Mouse (Mus musculus): Measurements from ENCODE around the gene Kcnk10.
A peak's percentile ranks its signal among the peaks of the same experiment; 100 is the strongest.

Gene Kcnk10

DNA sequence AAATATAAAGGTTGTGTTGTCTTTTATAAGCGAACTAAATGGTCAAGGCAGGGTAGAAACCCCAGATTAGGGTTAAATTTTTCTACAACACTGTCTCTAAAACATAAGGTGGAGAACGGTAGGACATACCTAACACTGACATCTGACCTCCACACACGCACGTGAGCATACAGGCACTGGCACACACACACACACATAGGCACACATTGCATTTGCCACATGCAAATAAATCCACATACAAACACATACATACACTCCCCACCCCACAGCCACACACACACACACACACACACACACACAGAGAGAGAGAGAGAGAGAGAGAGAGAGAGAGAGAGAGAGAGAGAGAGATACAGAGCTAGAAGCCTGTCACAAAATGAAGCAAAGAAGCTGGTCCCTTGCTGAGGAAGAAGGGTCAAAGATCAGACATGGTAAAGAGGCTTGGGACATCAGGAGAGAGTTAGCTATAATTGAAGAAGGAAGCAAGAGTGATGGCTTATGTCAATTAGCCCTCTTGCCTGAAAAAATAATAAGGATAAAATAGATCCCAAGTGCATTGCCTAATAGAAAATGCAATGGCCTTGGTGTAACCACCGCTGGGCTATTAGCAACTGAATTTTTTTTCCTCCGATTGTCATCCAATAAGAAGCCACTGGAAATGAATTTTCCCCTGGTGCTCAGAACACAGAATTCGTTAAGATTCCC, 58.1 kb downstream of the Kcnk10 start:
- no peak for DNase-seq (ENCODE audit: low read depth)

DNA sequence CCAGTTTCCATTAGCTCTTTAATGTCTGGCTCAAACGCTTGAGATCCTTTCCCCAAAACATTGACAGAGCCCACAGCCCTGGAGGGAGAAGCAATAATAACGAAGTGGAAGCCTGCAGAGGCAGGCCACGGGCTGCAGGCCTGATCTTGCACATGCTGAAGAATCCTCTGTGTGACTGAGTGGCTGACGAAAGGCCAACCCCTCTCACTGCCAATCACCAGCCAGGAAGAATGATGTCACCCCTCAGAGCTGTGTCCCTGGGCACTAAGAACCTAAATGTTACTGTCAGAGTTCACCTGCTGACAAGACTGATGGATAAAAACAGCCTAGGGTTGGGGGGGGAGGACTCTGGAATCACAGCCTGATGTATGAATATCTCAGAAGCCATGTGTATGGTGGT, 72.5 kb downstream of the Kcnk10 start:
- no peak for DNase-seq (ENCODE audit: low read depth)

DNA sequence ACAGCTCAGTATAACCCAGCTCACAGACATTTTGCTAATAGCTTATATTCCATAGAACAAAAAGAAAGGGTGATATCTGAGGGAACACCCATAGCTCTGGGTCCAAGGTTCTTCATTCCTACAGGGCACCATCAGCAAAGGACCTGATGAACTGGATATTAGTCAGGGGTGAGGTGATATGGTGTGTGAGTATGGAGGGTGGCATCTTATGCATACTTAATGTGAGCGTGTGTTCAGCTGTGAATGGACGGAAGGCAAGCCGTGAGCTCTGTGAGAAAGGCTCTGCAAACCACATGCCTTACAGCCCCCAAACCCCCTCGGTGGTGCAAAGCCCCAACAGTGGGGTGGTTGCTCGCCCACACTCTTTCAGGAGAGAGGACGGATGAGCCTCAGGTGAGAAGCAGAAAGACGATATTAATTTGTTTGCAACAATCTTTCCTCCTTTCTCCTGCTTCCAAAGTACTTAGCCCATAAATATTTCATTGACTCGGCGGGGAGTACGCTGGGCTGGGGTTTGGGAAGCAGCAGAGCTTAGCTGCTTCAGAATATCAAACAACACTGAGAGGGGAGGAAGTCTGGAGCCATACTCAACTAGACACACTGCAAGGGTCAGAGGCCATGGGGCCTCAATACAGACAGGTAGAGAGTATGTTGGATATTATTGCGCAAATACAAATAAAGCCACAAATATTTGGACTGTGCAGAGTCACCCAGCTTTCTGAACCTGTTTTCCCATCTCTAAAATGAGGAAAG, 76.4 kb downstream of the Kcnk10 start:
- no peak for DNase-seq (ENCODE audit: low read depth)

DNA sequence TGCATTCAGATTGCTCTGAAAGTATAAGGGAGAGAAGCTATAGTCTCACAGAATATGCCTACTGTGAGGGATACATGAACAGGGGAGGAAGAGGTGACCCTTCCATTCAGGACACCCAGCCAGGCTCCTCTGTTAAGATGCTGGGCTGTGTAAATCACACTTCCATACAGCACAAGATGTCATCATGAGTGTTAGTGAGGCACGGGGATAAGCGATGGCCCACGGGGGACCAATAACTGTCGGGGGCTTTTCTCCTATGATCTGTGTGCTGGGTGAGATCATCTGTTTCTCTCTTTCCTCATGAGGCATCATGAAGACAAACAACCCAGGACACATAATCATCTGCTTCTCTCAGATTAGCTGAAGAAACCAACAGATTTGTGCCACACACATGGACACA, 77.1 kb downstream of the Kcnk10 start:
- no peak for DNase-seq (ENCODE audit: low read depth)

DNA sequence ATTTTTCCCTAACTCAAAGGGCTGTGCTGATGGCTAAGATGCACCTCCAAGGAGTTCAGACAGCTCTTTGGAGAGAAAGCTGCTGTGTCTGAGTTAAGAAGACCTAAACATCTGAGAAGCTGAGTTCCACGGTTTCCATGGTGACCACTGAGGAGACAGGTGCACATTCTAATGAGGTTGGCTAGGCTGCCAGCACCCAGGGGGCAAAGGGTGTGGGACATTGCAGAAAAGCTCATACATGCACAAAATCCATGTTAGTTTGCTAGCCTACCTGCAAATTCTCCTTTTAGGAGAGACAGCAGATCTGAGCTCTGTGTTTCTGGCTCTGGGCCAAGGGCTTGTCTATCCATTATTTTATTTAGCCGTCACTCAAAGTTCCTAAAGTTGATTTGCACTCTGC, 96.7 kb downstream of the Kcnk10 start:
- DNase-seq (ENCODE audit: low read depth): no peak

DNA sequence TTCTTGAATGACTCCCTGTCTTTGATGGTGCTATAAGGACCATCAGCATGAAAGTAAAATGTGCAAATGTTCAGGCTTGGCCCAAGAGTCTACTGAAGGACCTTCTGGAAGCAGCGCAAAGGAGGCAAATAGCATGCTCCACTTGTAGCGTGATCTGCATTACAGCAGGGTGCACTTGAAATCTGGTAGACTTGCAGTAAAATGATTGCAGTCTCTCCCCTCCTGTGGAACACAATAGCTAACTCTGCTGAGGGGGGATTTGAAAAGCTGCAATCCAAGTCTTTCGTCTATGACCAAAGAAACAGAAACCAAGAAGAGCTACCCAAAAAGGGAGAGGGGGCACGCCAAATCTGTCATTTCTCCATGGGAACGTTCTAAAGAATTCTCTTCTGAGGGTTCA, 97.1 kb downstream of the Kcnk10 start:
- DNase-seq (ENCODE audit: low read depth): no peak

DNA sequence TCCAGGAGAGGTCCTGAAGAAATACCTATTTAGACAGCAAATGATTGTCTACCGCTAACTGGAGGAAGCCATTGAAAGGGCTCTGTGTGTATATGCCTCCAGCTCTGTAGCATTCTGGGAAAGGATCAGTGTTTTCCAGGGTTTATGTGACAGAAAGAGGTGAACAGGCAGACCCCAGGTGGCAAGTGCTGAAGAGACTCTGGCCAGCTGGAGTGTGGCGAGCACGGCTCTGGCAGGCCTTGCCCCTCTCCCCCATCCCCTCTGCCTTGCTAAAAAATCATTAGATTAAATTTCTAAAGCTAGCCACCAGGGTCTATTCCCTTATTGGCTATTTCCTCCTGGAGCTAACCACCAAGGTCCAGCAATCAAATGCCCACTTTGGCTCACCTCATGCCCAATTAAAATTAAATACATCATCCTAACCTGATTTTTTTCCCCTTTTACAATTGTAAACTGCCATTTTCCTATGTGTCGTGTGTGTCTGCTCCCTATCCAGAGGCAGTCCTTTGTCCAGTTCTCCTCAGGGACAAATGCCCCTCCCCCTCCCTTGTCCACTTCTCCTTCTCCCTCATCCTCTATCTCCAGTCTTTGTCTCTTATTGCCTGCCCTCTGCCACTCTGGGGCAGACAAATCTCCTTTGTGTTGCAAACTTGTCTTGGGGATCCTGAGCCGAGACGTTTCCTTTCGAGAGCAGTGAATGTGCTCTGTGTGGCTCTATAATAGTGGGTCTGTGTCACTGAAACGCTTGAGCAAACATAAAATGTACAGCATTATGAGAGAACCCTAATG, 100.2 kb downstream of the Kcnk10 start:
- no peak for DNase-seq (ENCODE audit: low read depth)

DNA sequence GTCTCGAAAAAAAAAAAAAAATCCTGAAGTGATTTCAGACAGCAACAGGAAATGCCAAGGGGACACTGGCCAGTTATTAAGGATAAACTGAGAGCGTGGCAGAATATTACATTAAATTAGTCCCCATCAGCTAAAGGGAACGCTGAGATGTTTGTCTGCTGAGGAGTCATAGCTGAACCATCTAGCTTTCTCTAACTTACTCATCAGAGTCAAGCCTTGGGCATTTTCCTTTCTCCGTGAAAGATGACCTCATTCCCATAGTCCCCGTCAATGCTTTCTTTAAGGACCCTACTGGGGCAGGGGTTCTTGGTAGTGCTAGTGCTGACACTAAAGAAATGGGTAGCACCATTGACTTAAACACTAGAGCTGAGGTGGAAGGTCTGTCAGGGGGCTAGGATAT, 106.9 kb downstream of the Kcnk10 start:
- no peak for DNase-seq (ENCODE audit: low read depth)

DNA sequence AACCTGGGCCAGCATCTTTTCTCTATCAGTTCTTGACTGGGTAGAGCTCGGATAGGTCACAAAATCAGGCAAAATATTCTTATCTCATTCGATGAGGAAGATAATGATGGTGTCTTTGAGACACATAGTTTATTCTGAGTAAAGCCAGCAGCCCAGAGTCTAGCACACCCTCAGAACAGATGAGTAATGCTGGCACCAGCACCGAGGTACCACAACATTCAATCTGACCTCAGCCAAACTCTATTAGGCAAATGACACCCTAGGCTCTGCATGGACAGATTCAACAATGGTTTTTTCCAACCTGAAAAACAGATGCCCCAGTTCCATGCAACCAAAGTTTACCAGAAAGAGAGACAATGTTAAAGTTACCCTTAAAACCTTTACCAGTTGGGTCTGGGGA, 108.0 kb downstream of the Kcnk10 start:
- no peak for DNase-seq (ENCODE audit: low read depth)

DNA sequence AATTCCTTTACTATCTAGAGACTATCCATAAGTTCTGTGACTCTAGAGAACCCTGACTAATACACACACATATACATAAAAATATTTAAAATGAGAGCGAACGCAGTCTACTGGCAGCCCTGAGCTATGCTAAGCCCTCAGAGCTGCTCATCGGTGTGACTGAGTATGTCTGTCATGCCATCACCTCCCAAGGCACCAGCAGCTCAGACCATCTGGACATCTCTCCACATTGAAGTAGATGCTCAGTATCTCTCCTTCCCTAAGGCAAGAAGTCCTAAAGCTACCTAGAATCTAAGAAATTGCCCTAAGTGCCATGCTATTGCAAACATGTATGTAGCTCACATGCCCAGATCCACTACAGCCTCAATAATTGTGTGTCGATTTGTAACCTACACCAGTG, 110.3 kb downstream of the Kcnk10 start:
- no peak for DNase-seq (ENCODE audit: low read depth)

DNA sequence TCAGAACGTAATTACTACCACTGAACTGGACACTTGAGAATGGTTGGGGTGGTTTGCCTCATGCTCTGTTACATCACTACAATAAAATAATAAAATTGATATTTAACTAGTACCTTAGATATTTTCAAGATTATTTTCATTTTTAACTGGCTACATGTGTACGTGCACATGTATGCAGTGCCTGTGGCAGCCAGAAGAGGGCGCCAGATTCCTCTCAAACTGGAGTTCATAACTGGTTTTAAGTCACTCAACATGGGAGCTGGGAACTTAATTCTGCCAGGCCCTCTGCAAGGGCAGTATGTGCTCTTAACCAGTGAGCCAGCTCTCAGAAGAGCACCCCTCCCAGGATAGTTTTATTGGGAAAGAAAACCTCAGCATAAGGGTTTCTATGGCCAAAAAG, 118.2 kb downstream of the Kcnk10 start:
- peak; percentile 46 for DNase-seq (ENCODE audit: low read depth)

DNA sequence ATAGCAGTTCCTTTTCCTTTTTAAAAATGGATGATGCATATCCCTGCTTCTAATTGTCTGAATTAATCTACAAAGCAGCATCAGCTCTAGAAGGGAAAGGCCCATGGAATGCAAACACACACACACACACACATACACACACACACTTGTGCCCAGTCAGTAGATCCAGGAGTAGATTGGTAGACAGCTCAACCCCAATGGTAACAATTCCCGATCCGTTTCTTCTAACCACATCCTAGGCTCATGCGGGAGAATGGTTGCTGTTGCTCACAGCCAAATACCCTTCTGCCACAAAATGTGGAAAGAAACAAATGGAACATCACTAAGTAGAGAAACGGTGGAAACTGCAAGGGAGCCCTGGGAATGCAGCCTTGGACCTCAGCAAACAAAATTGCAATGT, 119.2 kb downstream of the Kcnk10 start:
- no peak for DNase-seq (ENCODE audit: low read depth)

DNA sequence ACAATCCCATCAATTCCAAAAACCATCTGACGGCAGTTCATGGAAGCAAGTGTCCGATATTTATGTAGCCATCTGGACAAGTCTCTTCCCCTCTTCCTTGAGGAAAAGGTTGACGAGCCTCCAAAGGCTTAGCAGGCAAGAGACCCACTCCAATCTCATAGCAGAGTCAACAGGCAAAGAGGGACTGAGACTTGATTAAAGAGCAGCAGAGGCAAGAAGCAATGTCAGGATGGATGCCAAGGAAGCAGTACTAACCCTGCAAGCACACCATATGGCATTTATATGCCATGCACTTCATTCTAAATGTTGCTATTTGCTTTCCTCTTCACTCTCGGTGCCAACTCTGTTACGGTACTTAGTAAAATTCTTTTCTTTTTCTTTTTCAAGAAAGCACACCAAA, 119.6 kb downstream of the Kcnk10 start:
- no peak for DNase-seq (ENCODE audit: low read depth)

DNA sequence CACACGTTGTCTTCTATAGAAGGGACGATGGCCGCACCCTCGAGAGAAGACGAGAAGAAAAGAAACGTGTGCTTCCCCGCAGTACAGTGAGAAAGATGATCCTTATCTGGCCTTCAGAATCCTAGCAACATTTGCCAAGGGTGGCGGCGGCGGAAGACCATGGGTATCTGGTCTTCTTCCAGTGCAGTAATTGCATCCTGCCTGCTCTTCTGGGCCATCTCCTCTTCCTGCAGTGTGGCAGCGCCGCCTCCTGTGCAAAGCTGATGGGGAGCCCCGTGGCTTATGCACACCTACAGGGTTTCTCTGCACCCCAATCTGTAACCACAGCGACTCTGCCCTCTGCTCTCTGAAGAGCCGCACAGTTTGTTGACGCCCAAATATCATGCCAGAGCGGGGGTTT, 124.9 kb downstream of the Kcnk10 start:
- no peak for DNase-seq (ENCODE audit: low read depth)

DNA sequence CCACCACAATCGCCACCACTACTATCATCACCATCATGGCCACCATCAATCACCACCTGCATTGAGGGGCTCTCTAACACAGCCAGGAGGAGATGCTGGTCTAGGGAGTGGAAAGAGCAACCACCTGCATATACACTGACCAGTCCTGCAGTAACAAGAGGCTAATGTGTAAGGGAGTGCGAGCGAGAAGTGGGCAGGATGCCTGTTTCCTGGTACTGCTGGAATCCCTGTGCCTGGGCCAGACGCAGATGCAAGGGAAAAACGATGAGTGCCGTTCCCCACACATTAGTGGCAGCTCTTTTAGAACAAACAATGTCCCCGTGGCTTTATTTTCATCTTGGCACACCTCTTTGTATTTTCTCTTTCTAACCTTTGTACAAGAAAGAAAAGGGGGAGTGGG, 125.5 kb downstream of the Kcnk10 start:
- DNase-seq (ENCODE audit: low read depth): no peak

DNA sequence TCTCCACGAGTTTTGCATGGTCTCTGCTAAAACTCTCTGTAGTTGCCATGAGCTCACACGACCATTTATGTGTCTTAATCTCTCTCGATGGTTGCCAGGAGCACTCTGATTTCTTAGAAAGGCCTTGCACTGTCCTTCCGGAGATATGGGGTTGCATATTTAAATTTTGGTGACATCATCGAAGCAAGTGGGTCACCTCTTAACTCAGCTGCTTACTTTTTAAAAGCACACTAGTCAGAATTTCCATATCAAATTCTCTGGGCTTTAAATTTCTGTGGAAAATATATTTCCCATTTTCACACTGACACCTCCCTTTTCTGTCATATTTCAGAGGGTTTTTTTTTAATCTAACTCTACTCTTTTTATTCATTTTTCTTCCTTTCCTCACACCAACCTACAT, 132.5 kb downstream of the Kcnk10 start:
- DNase-seq (ENCODE audit: low read depth): peak; percentile 14

DNA sequence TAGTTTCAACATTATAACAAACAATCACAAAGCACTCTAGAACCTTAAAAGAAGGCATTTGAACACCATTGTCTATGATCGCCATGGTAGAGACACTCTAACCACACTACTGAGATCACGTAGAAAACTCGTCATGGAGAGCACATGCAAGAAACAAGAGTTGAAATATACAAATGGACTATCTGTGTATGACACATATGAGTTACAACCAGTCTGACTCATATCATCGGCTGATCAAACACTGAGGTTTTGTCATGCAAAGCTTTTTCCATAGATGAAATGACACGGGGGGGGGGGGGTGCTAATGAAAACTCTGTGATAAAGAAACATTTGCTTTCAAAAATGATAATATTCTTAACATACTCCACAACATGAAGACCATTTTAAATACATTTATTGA, 133.2 kb downstream of the Kcnk10 start:
- peak; percentile 15 for DNase-seq (ENCODE audit: low read depth)

DNA sequence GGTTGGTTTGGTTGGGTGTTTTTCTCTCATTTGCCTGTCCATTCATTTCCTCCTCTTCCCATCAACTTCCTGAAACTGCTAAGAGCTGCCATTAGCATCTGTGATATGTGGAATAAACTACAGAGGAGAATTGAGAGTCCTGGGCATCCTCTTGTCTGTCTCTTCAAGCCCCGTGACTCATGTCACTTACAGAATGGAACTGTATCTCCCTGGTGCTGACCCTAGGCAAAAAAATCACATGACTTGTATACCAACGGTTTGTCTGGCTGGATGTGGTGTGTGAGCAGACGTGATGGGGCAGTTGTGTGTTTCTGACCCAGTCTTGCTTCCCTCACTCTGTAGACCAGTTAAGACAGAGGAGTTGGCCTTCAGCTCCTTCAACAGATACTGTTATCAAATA, 134.4 kb downstream of the Kcnk10 start:
- DNase-seq (ENCODE audit: low read depth): no peak

DNA sequence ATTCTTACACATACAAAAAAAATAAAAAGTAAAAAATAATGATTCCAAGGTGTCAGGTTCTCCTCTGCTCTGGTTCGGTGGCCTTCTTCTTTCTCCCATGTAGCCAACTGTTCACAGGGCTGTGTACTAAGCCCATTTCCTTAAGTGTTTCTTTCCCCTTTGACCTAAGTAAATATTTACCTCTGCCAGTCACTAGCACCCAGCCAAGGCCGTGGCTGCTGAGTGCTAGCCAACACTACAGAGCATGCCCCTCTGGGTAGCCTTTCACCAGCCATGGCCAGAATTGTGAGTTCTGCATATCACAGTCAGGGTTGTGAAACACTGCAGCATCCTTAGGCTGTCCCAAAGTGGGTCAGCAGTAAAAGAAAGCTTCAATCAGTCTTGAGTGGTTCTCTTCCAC, 140.0 kb downstream of the Kcnk10 start:
- no peak for DNase-seq (ENCODE audit: low read depth)

DNA sequence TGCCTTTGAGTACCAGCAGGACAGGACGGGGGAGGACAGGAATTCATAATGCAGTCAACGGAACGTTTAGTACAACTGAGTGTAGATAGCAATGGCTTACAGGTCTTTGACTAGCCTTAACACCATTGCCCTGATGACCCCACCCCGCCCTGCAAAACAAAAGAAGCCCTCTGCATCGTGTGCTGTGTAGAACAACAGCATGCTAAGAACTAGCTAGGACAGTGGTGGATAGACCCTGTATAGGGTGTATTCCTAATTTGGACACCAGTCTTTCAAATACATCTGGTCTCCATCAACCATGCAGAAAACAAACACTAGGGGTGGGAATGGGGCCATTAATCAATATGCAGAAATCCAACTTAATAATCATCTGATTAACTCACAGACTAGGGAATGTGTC, 147.4 kb downstream of the Kcnk10 start:
- DNase-seq (ENCODE audit: low read depth): no peak

DNA sequence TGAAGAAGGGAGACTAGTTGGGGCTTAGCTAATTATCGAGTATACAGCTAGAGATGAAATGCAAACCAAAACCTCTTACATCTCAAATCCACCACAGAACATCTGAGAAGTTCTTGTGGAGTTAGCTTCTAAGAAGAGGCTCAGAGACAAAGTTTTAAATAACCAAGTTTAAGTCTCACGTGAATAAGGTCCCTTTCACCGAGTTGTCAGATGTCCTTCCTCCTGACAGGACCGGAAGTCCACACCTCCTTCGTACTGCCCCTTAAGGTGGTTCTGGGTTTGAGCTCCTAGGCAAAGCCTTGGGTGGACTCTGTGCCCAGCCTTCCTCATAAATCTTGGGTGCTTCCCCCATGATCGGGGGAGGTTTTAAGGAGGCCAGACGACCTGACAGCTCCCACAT, 156.8 kb downstream of the Kcnk10 start:
- no peak for DNase-seq (ENCODE audit: low read depth)

DNA sequence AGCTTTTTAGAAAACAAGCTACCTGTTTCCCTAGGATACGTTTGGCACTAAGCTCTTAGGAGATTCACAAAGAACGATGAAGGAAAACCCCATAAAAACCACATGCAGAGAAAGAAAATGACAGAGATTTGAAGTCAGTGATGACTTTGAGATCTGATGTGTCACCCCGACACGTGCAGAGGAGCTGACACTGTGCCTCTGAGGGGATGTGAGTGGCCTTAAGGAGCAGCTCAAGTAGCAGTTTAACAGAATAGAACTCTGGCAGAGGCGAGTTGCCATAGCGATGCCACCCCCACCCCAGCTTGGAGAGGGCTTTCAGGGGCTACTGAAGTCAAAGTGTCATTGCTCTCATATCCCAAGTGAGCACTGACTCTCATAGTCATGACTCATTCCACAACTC, 158.3 kb downstream of the Kcnk10 start:
- no peak for DNase-seq (ENCODE audit: low read depth)

DNA sequence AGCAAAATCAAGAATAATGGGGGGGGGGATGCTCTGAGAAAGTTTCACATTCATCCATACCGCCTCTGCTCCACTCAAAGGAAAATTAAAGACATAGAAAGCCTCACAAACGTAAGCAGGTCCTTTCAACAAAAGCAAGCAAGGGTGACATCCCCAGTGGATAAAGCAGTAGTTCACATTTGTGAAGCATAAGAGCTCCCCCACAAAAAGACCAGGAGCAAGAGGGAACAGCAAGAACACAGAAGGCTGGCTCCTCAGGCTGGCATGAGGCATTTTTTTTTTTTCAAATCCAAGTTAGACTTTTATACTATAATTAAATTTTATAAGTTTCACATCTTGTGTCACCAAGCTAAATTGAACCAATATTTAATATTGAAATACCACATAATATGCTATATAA, 168.5 kb downstream of the Kcnk10 start:
- no peak for DNase-seq (ENCODE audit: low read depth)

Measured in induced T-regulatory cell, adult 2 months (primary cell).